Mouse (Mus musculus) heart, embryonic 16.5 days (tissue): ENCODE measurements around the gene Clasp2. TPM values are rescaled to one million over a fixed set of nuclear protein-coding genes. Genes with fewer than 3 reads are reported as not detected.
"Not testable (repeated sequence)": the region's sequence is repeated elsewhere in the genome, so short reads cannot be mapped to it uniquely, and the experiment has no call there.

ENCODE experiments used
- ATAC-seq: fragments of 200-750 bp; cut with Nextera tagmentation; replicated peaks from 2 replicates; pipeline ENCODE4 v1.8.0; 2017; ENCODE audit warnings: moderate number of reproducible peaks; ENCODE audit not compliant: insufficient read depth, low FRiP score; ENCODE audit errors: extremely low read depth
- H3K27ac ChIP-seq: fragments of 300-500 bp; sonication (generic); 2 replicates; pipeline ENCODE4 v1.5.1; 2014; ENCODE audit warnings: mild to moderate bottlenecking, low read length, control low read depth, moderate library complexity
- H3K27me3 ChIP-seq: fragments of 300-500 bp; sonication (generic); 2 replicates; pipeline ENCODE4 v1.6.1; 2014; ENCODE audit warnings: low read length, mixed read lengths; ENCODE audit not compliant: control insufficient read depth, insufficient read depth
- H3K36me3 ChIP-seq: fragments of 300-500 bp; sonication (generic); 2 replicates; pipeline ENCODE4 v1.6.1; 2014; ENCODE audit not compliant: control insufficient read depth, insufficient read depth
- H3K4me1 ChIP-seq: fragments of 300-500 bp; sonication (generic); 2 replicates; pipeline ENCODE4 v1.6.1; 2014; ENCODE audit warnings: low read length, mixed read lengths; ENCODE audit not compliant: control insufficient read depth, insufficient read depth
- H3K4me2 ChIP-seq: fragments of 300-500 bp; sonication (generic); 2 replicates; pipeline ENCODE4 v1.6.1; 2014; ENCODE audit warnings: low read depth, mild to moderate bottlenecking, control low read depth, low read length
- H3K4me3 ChIP-seq: fragments of 300-500 bp; sonication (generic); 2 replicates; pipeline ENCODE4 v1.5.1; 2014; ENCODE audit warnings: mild to moderate bottlenecking, control low read depth, low read length
- H3K9ac ChIP-seq: fragments of 300-500 bp; sonication (generic); 2 replicates; pipeline ENCODE4 v1.6.1; 2014; ENCODE audit warnings: low read length, control low read depth
- H3K9me3 ChIP-seq: fragments of 300-500 bp; sonication (generic); replicated peaks from 2 replicates; pipeline ENCODE4 v1.6.1; 2016; ENCODE audit warnings: low read length; ENCODE audit not compliant: control insufficient read depth
- WGBS: fragments of 180-500 bp; shearing (Covaris S2); extraction: QIAGEN DNeasy Blood & Tissue Kit; methylation state at CpG from one replicate; pipeline ENCODE4 v1.1.7; 2014; 5-methylcytosine and 5-hydroxymethylcytosine counted together
- polyA plus RNA-seq: library from polyadenylated mRNA; unstranded; fragments of >200 nt; fragmentation: Nextera tagmentation; extraction: Ambion mirVana; gene quantifications from 2 replicates; pipeline ENCODE4 v1.2.1, GENCODE M21; 2015

The Clasp2 gene
- polyA plus RNA-seq, 1 experiment from 2014 or later, result 21.0 TPM

DNA sequence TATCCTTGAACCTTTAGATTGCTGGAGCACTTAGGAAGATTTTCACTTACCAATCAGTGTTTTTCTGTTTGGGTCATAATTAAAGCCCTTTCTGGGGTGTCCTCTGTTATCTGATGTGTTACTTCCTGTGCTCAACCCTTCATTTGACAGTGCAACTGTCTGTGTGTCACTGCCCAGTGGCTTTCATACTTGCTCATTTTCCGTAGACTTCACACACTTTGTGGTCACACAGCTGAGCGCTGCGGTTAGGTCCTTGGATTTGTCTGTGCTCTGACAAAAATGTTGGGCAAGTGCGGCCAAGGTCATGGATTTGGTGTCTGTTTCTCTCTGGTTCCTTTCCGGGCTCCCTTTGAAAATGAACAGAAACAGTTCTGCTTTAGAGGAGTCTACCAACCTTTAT, 118.1 kb downstream of the Clasp2 start:
- no peak for ATAC-seq
- Histone ChIP-seq H3K9ac (no peak overlapping the region), H3K4me3 (no peak overlapping the region), H3K27ac (no peak overlapping the region), H3K4me2 (no peak overlapping the region), H3K36me3 (peaks cover 16% of the 10 kb centered on the region), H3K9me3 (no peaks in the 10 kb centered on the region), H3K27me3 (no peaks in the 10 kb centered on the region), H3K4me1 (no peaks in the 10 kb centered on the region)
- 75% methylated on average over 5 of the region's 5 CpGs for WGBS

DNA sequence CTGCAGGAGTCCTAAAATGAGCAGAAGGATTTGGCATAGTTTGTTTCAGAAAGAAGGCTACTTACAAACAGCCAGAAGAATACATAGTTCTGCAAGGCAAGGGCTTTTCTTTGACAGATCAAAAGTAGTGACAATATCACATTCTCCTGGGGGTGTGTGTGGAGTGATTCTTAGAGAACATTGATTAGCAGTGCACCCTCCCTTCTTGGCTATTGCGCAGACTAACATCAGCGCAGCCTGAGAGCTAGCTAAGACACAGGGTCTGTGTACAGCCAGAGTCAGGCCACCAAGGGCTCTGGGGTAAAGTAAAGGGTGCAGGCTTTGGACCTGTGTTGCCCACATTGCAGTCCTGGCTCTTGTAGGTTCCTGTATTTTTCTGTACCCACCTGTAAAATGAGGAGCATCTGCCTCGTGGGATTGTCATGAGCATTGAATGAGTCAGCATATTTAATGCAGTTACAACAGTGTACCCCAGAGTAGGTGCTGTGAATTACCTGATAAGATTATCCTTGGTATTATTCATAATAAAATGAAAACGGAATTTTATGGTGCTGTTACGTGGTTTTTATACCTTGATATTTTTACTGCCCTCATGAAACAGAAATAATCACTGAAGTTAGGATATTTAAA, 122.2 kb downstream of the Clasp2 start:
- H3K36me3 ChIP-seq, result peaks cover 15% of the 10 kb centered on the region
- no peak overlapping the region for H3K9ac ChIP-seq
- 87% methylated on average over 5 of the region's 5 CpGs for WGBS
- no peaks in the 10 kb centered on the region for H3K27me3 ChIP-seq
- no peak overlapping the region for H3K4me2 ChIP-seq
- H3K27ac ChIP-seq, result no peak overlapping the region
- ATAC-seq, result no peak
- no peaks in the 10 kb centered on the region for H3K4me1 ChIP-seq
- no peaks in the 10 kb centered on the region for H3K9me3 ChIP-seq
- H3K4me3 ChIP-seq, result no peak overlapping the region

DNA sequence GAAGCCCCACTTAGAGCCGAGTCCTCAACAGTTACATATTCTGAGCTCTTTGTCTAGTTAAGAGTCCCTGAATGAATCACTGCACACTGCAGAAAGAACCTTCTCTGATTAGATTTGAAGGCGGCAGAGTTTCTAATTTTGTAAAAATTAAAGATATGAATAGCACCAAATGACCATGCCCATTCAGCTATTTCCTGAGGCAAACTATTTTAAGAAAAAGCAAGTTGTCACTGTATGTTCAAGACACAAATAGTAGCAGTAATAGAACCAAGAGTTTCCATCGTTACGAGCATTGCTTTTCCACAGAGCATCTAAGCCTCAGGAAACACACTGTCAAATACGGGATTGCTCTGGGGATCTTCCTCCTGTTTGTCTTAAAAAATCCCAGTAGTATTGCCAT, 126.7 kb downstream of the Clasp2 start:
- Histone ChIP-seq H3K9ac (no peak overlapping the region), H3K27ac (no peak overlapping the region), H3K4me1 (no peaks in the 10 kb centered on the region), H3K36me3 (peaks cover 16% of the 10 kb centered on the region), H3K4me3 (no peak overlapping the region), H3K9me3 (no peaks in the 10 kb centered on the region), H3K4me2 (no peak overlapping the region), H3K27me3 (no peaks in the 10 kb centered on the region)
- no peak for ATAC-seq
- WGBS, result 65% methylated on average over 5 of the region's 5 CpGs

DNA sequence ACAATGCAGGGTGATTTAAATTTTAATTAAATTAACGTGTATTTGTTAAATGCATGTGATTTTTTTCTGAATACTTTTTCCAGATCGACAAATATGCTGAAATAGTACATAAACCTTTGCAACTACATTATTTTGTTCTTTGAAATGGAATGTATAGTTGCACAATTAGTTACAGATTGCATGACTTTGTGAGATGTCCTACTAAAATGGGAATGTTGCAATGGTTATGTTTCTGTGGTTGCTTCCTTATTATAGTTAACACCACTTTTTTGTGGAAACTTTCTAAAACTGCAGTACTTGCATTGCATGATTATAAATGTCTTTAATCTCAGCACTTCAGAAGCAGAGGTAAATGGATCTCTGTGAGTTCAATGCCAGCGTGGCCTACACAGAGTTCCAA, 153.6 kb downstream of the Clasp2 start:
- H3K4me2 ChIP-seq, result no peak overlapping the region
- peaks cover 23% of the 10 kb centered on the region for H3K36me3 ChIP-seq
- WGBS, result 92% methylated on average over 3 of the region's 3 CpGs
- no peak overlapping the region for H3K27ac ChIP-seq
- H3K9ac ChIP-seq, result no peak overlapping the region
- H3K4me3 ChIP-seq, result no peak overlapping the region
- H3K4me1 ChIP-seq, result 0 out of 2 replicates have a peak, but pooled peaks cover 2% of the 10 kb centered on the region
- no peaks in the 10 kb centered on the region for H3K9me3 ChIP-seq
- no peak for ATAC-seq
- H3K27me3 ChIP-seq, result no peaks in the 10 kb centered on the region

DNA sequence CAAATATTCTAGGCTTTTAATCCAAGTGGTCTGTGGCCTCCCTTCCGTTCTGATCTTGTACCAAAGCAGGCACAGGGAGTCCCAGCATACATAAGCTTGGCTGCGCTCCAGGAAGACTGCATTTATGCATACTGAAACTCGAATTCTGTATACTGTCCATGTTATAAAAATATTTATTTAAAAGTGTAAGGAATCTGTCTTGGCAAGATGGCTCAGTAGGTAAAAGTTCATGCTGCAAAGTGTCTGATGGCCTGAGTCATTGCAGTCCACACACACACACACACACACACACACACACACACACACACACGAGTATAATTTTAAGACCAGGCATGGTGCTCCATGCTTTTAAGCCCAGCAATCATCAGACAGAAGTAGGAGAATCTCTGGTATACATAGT, 161.9 kb downstream of the Clasp2 start:
- WGBS, result 60% methylated on average over 4 of the region's 4 CpGs
- ATAC-seq, result no peak
- no peak overlapping the region for H3K4me2 ChIP-seq
- no peak overlapping the region for H3K9ac ChIP-seq
- H3K36me3 ChIP-seq, result peaks cover 26% of the 10 kb centered on the region
- no peak overlapping the region for H3K4me3 ChIP-seq
- 0 out of 2 replicates have a peak, but pooled peaks cover 8% of the 10 kb centered on the region for H3K4me1 ChIP-seq
- no peaks in the 10 kb centered on the region for H3K9me3 ChIP-seq
- peak overlapping the region; percentile 27; the same call in 1 of the 2 replicates for H3K27ac ChIP-seq
- no peaks in the 10 kb centered on the region for H3K27me3 ChIP-seq

DNA sequence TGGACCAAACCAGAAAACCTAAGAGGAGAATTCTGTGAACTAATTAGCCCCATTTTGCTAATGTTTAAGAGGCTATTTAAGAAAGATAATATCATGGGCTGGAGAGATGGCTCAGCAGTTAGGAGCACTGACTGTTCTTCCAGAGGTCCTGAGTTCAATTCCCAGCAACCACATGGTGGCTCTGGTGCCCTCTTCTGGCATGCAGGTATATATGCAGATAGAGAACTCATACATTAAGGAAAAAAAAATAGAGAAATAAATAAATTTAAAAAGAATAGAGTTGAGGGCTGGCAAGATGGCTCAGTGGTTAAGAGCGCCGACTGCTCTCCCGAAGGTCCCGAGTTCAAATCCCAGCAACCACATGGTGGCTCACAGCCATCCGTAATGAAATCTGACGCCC, 163.0 kb downstream of the Clasp2 start:
- 94% methylated on average over 6 of the region's 6 CpGs for WGBS
- not testable (repeated sequence) for ATAC-seq, H3K9ac ChIP-seq, H3K9me3 ChIP-seq, H3K27me3 ChIP-seq, H3K4me3 ChIP-seq, H3K4me1 ChIP-seq, H3K4me2 ChIP-seq, H3K27ac ChIP-seq
- peaks cover 27% of the 10 kb centered on the region for H3K36me3 ChIP-seq

DNA sequence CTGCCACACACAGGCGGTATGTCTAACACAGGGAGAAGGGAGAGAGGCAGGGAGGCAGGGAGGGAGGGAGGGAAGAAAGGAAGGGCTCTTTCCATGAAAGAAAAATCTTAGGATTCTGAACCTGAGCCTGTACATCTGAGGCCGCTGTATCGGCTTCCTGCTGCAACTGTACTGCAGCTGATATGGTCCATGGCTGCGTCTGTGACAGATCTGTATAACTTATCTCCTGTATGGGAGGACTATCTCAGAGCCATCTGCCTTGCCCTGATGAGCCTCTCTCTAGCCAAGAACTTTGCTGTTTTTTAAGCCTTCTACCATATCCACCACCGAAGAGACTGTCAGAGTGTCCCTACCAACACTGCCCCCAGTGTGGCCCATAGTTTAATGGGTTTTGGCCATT, 174.5 kb downstream of the Clasp2 start:
- no peak for ATAC-seq
- Histone ChIP-seq H3K4me2 (no peak overlapping the region), H3K4me3 (no peak overlapping the region), H3K36me3 (peaks cover 33% of the 10 kb centered on the region), H3K27ac (no peak overlapping the region), H3K27me3 (no peaks in the 10 kb centered on the region), H3K9me3 (no peaks in the 10 kb centered on the region), H3K4me1 (no peaks in the 10 kb centered on the region), H3K9ac (no peak overlapping the region)
- WGBS, result 90% methylated on average over 5 of the region's 5 CpGs

DNA sequence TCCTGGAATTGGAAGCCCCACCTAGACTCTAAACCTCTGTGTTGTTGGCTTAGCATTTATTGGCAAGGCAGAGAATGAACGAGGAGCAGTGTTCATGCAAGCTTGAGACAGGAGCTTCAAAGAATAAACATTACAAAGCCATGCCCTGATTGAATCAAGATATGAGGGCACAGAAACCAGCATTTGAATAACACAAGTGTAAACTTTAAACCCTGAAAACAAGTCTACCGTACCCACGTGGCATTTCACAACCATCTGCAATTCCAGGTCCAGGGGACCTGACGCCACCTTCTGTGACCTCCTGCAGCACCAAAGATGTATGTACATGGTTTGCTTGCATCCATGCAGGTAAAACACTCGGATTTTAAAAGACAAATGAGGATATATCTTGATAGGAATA, 181.4 kb downstream of the Clasp2 start:
- Histone ChIP-seq H3K9ac (no peak overlapping the region), H3K27ac (no peak overlapping the region), H3K4me3 (no peak overlapping the region), H3K36me3 (peaks cover 17% of the 10 kb centered on the region), H3K4me1 (no peaks in the 10 kb centered on the region), H3K4me2 (no peak overlapping the region), H3K27me3 (no peaks in the 10 kb centered on the region), H3K9me3 (no peaks in the 10 kb centered on the region)
- no peak for ATAC-seq
- 90% methylated on average over 5 of the region's 5 CpGs for WGBS

DNA sequence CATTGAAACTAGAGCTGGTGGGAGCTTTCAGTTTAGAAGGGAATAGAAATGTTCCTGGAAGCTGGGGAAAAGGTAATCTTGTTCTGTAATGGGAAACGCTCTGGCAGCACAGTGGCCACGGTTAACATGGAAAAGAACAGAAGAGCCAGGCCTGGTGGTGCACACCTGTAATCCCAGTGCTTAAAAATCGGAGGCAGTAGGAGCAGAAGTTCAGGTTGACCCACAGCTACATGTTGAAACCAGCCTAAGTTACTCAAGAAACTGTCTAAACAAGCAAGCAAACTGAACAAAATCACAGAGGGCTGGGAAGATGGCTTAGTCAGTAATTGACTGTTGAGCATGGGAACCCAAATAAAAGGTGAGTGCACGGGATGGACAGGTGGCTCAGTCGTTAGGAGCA, 183.6 kb downstream of the Clasp2 start:
- Histone ChIP-seq H3K36me3 (peaks cover 13% of the 10 kb centered on the region), H3K4me3 (no peak overlapping the region), H3K9me3 (no peaks in the 10 kb centered on the region), H3K27ac (no peak overlapping the region), H3K4me1 (no peaks in the 10 kb centered on the region), H3K9ac (no peak overlapping the region), H3K27me3 (no peaks in the 10 kb centered on the region), H3K4me2 (no peak overlapping the region)
- ATAC-seq, result no peak
- WGBS, result 90% methylated on average over 5 of the region's 5 CpGs
